Mouse (Mus musculus) small intestine, adult 2 months (tissue): ENCODE results near the gene Apol11b. TPM values are rescaled to one million over a fixed set of nuclear protein-coding genes. Genes with fewer than 3 reads are reported as not detected.

Experiments used
- H3K27ac ChIP-seq: fragments of 200-500 bp; 2 replicates; pipeline ENCODE4 v1.5.1; 2012; ENCODE audit warnings: low read depth, low read length, control low read depth, inconsistent platforms; ENCODE audit not compliant: insufficient read depth
- H3K27me3 ChIP-seq: fragments of 200-500 bp; 2 replicates; pipeline ENCODE4 v1.6.1; 2012; ENCODE audit warnings: mild to moderate bottlenecking, moderate library complexity, low read length, inconsistent platforms; ENCODE audit not compliant: control insufficient read depth, insufficient read depth
- H3K36me3 ChIP-seq: fragments of 200-500 bp; 2 replicates; pipeline ENCODE4 v1.6.1; 2012; ENCODE audit warnings: mild to moderate bottlenecking, low read length, control low read depth, inconsistent platforms; ENCODE audit not compliant: control insufficient read depth, insufficient read depth
- H3K4me1 ChIP-seq: fragments of 200-500 bp; 2 replicates; pipeline ENCODE4 v1.6.1; 2012; ENCODE audit warnings: low read length, inconsistent platforms, mixed read lengths; ENCODE audit not compliant: control insufficient read depth, insufficient read depth, insufficient read length
- H3K4me3 ChIP-seq: fragments of 200-500 bp; 2 replicates; pipeline ENCODE4 v1.5.1; 2012; ENCODE audit warnings: low read depth, mild to moderate bottlenecking, control low read depth, inconsistent platforms, low read length, moderate library complexity
- CTCF ChIP-seq: fragments of 200-500 bp; IDR thresholded peaks from 2 replicates; pipeline ENCODE4 v1.5.1; 2012; ENCODE audit warnings: low read depth, mild to moderate bottlenecking, control low read depth, inconsistent platforms, low read length, moderate library complexity, mixed read lengths; ENCODE audit not compliant: insufficient replicate concordance, insufficient read length; ENCODE audit errors: extremely low read depth
- POLR2A ChIP-seq: fragments of 200-500 bp; IDR thresholded peaks from 2 replicates; pipeline ENCODE4 v1.6.1; 2012; ENCODE audit warnings: low read depth, mild to moderate bottlenecking, control low read depth, inconsistent platforms, low read length, moderate library complexity
- polyA plus RNA-seq: library from polyadenylated mRNA; depleted of rRNA; stranded (reverse); fragments of >200 nt; gene quantifications from 2 replicates; pipeline ENCODE4 v1.2.3, GENCODE M21; 2012; rRNA removed

The Apol11b gene
- polyA plus RNA-seq, 1 experiment = 0.22 TPM

DNA sequence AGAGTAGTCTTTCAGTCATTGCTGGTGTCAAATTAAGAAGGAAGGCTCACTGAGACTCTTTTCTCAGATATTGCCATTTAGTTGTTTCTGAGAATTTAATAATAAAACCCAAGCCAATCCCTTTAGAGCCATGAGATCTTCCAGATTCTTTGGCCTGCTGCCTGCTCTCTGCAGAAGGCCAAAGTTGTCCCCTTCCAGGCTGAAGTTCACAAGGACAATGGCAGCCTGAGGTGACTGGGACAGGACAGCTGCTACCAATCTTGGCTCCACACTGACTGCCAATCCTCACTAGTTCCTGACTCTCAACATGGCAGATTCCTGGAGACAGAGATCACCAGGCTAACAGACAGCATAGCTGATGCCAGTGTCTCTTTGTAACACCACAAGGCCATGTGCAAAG is 56.1 kb downstream of the Apol11b start:
- H3K4me3 ChIP-seq = no peak overlapping the region
- H3K27ac ChIP-seq = no peak overlapping the region
- no peaks in the 10 kb centered on the region; the same call in 1 of the 2 replicates for H3K4me1 ChIP-seq
- no peaks in the 10 kb centered on the region for H3K36me3 ChIP-seq
- TF ChIP-seq CTCF (no peak), POLR2A (no peak)
- no peaks in the 10 kb centered on the region for H3K27me3 ChIP-seq

Other genes starting within 250 kb of the Apol11b start
- 31.4 and 88.8 TPM in 2 replicates for gene Apol7a, start 244.2 kb downstream of the Apol11b start, polyA plus RNA-seq
- 41.6 and 153 TPM in 2 replicates for gene Apol9a, start 232.2 kb downstream of the Apol11b start, polyA plus RNA-seq
- 0.49 and 0.62 TPM in 2 replicates for gene Apol7b, start 195.8 kb downstream of the Apol11b start, polyA plus RNA-seq
- 4.4 and 56.4 TPM in 2 replicates for gene Apol10a, start 166.2 kb downstream of the Apol11b start, polyA plus RNA-seq
- gene Apol11a, start 135.0 kb downstream of the Apol11b start, polyA plus RNA-seq = 0.13 TPM in 1 of 2 replicates, not detected in the other
- 15.3 and 19.6 TPM in 2 replicates for gene Apol7c, start 110.0 kb downstream of the Apol11b start, polyA plus RNA-seq
- gene 1700025B11Rik, start 81.4 kb downstream of the Apol11b start, polyA plus RNA-seq = not detected in 2 replicates
- 0.08 and 0.35 TPM in 2 replicates for gene Apol10b, start 47.2 kb downstream of the Apol11b start, polyA plus RNA-seq
- gene Gm36245, start 44.0 kb downstream of the Apol11b start, polyA plus RNA-seq = not detected in 2 replicates
- 1.9 and 3.6 TPM in 2 replicates for gene Apol7e, start 55.6 kb upstream of the Apol11b start, polyA plus RNA-seq
- 5.7 and 102 TPM in 2 replicates for gene Apol9b, start 85.8 kb upstream of the Apol11b start, polyA plus RNA-seq
- gene Apol8, start 113.7 kb upstream of the Apol11b start, polyA plus RNA-seq = 0.10 and 0.11 TPM in 2 replicates
- 44.8 and 89.4 TPM in 2 replicates for gene Myh9, start 198.9 kb upstream of the Apol11b start, polyA plus RNA-seq